Mouse (Mus musculus) lung, adult 2 months (tissue): ENCODE measurements around the gene Ermp1.

Experiments
- CTCF ChIP-seq: fragments of 200-500 bp; IDR thresholded peaks from 2 replicates; pipeline ENCODE4 v1.5.1; 2011; ENCODE audit warnings: mild to moderate bottlenecking, low read length, control low read depth; ENCODE audit not compliant: insufficient read depth
- POLR2A ChIP-seq: fragments of 200-500 bp; IDR thresholded peaks from 2 replicates; pipeline ENCODE4 v1.6.1; 2011; ENCODE audit warnings: low read depth, mild to moderate bottlenecking, control low read depth, low read length, borderline replicate concordance; ENCODE audit errors: extremely low read depth

- TF ChIP-seq POLR2A (no peak), CTCF (no peak)
Observed at GRCm38 (mm10) chr19:29643194-29643922, 4.9 kb downstream of the Ermp1 start.
